Mouse (Mus musculus) layer of hippocampus, adult 11-12 months (tissue): Measurements from ENCODE around the gene Dusp11.
"Not testable (repeated sequence)": the region's sequence is repeated elsewhere in the genome, so short reads cannot be mapped to it uniquely, and the experiment has no call there.

Experiments used
- DNase-seq: peaks from one replicate; pipeline ENCODE4 v3.0.0; 2022; ENCODE audit warnings: low spot score

The Dusp11 gene

DNA sequence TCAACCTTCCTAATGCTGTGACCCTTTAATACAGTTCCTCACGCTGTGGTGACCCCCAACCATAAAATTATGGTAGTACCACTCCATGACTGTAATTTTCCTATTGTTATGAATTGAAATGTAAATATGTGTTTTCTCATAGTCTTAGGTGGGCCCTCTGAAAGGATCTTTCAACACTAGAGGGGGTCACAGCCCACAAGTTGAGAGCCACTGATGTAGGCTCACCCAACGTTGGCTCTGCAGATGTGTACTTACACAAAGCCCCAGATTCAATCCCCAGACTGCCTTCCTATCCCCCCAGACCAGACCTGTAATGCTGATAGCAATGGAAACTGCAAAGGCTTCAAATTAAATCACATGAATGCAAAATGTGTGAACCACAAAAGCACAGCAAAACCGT is 25.8 kb downstream of the Dusp11 start:
- DNase-seq = no peak

DNA sequence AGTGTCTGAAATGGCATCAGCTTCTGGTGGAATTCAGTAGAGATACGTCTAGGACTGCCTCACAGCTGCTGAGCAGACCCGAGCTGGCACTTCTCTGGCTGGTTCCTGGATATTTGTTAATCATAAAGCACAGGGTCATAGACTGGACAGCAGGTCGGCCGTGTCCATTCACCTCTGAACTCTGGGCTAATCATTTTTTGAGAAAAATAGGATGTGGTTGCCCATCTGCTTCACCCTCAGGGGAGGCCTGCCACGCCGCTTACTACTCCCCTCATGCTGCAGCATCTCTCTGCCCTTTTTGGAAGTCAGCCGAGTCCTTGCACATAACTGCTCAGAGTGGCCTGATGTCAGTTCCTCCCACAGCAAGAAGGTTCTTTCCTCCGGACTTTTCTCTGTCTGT is 27.4 kb downstream of the Dusp11 start:
- DNase-seq = no peak

DNA sequence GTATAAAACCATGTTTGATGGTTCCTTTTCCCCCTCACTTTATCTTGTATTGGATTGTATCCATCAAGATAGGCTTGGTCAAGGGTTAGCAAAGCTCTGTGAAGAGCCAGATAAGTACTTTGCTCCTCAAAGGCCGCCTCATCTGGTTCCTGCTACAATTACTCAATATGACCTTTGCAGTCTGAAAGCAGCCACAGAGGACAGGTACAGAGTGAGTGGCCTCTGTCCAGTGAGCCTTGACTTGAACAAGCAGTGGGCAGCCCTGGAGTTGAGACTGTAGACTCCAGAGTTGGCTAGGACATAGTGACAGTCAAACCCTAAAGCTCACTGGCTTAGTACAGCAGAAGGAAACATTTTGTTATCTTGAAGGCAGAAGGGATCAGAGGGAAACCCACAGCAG is 32.2 kb downstream of the Dusp11 start:
- DNase-seq = no peak

DNA sequence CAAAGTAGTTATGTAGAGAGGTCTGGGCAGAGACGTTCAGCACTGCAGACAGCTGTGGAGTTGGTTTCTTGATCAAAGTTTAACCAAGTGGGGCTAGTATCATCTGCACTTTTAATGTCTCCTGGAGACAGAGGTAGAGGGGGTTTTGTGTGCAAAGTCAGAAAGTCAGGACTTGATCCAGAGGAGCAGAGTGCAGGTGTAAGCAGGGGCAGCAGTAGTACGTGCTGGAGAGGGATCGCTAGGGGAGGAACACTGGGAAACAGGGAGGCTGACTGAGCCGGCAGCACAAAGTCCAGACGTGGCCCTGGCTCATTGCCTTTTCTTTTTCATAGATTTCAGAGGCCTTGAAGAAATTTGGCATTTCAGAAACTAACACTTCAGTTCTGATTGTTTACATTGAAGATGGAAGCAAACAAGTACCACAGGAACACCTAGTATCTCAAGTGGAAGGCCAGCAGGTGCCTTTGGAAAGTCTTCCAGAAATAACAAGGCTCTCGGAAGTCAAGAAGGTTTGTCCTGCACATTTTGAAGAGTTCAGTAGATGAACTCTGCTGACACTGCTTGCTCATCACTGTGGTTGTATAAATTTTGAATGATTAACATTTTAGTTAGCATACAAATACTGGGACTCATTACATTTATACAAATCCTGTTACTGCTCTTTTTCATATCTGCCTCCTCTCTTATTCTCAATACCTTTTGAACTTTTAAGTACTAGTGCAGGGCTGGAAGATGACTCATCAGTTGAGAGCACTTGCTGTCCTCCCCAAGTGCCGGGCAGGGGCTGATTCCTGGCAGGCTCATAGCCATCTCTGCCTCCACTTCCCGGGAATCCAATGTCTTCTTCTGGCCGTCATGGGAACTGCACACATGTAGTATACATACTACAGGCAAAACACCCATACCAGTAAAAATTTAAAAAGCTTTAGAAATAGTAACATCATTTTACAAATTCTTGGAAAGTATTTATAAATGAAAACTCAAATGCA is 33.7 kb downstream of the Dusp11 start:
- no peak for DNase-seq

DNA sequence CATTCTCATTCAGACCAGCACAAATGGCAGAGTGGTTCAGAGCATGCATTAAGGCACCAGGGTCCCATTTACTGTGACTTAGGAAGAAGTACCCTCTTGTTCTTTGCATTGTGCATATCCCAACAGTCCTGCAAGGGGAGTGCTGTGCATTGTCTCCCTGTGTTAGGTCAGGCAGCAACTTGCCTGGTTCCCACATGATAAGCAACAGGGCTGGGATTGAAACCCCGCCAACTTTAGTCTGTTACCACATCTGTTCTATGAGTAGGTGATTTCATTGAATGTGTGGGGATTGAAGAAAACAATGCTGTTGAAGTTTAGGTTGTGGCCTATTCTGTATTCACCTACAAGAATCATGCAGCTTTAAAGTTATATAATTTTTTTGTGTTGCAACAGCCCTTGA is 34.8 kb downstream of the Dusp11 start:
- DNase-seq = no peak

DNA sequence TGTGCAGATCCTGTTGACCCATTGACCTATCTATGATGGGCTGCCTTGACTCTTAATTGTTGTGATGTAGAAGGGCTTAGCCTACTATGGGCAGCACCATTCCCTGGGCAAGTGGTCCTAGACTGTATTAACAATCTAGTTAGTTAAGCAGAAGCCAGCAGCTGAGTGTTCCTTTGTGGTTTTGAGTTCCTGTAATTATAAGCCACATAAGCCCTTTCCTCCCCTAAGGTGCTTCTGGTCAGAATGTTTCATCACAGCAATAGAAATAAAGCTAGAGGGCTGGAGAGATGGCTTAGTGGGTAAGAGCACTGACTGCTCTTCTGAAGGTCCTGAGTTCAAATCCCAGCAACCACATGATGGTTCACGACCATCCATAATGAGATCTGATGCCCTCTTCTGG is 37.8 kb downstream of the Dusp11 start:
- no peak for DNase-seq

DNA sequence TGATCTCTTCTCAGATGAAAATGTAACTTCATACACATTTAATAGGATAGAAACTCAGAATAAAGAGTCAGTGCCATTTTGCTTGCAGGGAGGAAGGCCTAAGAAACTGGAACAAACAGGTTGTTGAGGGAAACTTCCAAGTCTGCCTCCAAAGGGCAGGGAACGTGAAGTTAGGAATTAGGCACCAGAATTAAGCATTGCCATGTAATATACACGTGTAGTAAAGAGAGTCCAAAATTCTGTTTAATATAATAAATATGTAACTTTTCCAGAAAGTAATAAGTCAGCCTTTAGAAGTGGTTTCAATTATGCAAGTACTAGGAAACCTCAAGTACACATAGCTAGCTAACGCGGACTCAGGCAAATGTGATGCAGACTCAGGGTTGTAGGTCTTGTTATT is 42.1 kb downstream of the Dusp11 start:
- DNase-seq = no peak

DNA sequence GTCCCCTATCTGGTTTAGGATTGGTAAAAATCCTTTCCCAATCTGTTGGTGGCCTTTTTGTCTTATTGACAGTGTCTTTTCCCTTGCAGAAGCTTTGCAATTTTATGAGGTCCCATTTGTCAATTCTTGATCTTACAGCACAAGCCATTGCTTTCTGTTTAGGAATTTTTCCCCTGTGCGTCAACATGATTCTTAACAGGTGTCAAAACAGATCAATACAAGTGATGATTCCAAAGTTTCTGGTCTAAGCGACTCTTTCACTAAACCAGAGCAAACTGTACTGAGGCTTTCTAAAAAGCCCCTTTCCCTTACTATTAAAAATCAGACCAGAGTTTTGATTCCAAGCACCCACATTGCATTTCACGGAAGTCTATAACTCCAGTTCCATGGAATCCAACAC is 43.1 kb downstream of the Dusp11 start:
- DNase-seq = not testable (repeated sequence)

DNA sequence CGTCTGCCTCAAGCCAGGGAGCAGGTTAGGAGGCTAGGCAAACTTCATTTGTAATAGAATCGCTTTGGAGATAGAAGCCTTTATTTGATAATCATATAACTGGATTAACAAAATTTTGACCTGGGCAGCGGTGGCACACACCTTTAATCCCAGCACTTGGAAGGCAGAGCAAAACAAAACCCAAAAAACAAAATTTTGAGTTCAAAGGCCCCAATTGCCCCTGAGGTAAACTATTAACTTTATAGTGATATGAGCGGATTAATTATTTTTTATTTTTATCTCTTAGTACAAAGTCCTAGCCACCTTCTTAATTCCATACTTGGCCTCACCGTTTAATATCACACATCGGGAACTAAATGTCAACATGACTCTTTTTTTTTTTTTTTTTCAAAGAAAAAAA is 44.9 kb downstream of the Dusp11 start:
- DNase-seq = no peak

DNA sequence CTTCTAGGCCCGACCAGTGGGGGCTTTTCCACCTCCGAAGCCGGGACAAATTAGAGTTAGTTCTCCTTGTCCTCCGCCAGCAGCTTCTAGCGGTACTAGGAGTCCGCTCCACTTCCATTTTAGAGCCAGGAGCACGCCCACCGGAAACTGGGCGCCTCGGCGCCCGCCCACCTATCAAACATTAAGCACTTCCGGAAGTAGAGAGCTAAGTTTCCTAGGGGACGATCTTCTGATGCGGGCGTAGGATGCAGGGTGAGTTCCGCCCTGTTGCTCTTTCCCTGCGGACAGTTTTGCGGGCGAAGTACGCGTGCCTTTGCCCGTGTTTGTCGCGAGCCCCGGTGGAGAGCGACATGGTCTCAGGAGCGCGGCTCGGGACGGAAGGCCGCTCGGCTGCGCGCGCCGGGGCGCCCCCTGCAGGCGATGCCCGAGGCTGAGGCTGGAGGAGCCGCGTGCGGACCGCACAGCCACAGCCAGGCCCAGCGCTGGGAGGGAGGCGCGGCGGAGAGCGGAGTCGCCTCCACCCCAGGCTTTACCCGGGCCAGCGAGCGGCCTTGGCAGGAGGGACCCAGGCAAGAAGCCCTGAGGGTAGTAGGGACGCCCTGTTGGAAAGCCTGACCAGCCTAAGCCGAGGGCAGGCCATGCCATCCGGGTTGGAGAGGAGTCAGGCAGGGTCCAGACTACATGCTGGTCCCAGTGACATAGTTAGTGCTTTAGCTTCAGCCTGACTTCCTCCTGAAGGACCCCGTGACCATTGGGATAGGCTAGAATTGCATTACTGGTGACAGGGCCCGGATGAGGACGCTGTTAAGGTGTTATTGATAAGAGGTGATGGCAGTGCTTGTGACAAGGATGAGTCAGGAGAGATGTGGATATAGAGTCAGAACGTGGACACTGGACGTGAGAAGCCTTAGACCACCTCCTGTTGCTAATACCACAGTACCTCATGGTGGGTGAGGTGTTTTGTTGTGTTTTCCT is 45.6 kb downstream of the Dusp11 start, which contains the start of gene Nat8f1:
TSS of gene Nat8f1 (minus strand) at position 149 of the 975 bp plus-strand sequence.
- peak; percentile 94 for DNase-seq

DNA sequence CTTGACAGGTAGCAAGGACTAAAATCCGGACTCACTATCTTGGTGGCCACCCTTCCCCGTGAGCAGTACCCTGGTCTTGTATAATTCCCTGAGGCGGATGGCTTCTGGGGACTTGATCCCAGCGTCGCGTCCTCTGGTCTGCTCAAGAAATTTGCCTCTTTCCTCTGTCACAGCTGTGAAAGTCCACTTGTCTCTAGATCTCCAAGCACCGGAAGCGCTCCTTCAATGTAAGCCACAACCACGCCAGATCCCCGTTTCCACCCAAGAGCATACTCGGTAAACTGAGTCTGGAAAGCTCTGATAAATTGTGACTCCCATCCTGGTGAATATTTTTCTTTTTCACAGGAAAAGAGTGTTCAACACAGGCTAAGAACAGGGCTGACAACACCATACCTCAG is 46.3 kb downstream of the Dusp11 start:
- DNase-seq = no peak

DNA sequence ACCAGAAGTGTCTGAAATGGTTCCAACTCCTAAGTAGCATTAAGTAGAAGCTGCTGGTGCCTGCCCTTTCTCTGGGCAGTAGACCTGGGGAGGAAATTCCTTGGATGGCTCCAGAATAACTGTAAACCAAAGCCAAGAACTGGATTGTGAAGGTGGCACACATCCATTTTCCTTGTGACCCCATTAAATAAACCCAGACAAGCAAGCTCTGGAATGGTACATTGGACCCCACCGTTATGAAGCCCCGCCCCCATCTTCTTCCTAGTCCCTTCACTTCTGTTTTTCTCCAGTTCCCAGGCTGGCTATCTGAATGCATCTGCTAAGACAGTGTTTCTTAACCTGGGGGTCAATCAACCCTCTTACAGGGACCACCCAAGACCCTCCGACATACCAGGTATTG is 49.9 kb downstream of the Dusp11 start, which contains the start of gene Tprkb:
TSS of gene Tprkb (plus strand) at position 279 of the 400 bp plus-strand sequence.
- no peak for DNase-seq

DNA sequence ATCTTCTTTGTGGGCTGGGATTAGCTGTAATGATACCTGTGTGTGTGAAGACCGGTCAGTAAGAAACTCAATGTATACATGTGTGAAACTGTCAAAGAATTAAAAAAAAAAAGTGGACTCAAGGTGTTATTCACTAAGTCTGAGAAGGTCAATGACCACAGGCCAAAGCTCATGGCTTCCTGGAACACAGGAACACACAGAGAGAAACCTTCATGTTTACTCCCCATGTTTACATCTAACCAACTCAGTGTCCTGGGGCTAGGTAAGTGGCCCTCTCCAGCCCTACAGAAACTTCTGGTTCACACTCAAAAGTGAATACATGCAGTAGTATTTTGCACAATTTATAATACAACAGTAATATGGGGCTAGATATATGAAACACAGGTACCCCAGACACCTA is 51.8 kb downstream of the Dusp11 start:
- DNase-seq = no peak

DNA sequence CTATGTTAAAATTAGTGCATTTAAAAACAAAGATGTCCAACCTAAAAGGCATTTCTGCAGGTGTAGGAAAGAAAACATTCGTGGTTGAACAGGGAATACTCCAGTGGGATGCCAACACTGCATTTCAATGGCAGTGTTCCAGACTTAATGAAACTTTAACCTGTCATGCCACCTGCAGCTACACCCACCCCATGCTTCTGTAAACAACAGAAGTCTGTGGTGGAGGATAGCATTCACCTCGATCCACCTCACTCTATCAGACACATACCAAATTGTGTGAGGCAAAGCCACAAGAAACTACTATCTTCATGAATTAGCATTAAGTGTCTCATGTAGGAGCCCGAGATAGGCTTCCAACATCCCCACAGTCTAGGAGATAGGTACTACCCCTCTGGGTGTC is 53.1 kb downstream of the Dusp11 start:
- no peak for DNase-seq

DNA sequence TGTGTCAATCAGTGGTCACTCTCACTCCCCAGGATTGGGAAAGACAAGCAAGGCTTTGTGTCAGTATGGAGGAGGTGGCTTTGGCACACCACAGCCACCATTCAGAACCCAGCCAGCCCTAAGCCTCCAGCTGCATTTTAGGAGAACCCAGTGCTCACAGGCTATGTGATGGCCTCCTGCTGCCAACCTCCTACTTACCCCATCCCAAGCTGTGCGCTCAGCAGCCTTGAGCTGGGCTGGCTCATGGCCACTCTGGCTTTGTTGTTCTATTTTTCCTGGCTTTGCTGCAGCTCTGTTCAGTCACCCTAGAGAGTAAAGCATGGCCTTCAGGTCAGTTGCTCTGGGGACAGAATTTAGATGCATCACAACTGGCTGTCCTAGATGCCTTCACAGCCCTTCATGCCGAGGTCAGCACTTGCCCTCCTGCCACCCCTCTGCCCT is 54.5 kb downstream of the Dusp11 start:
- DNase-seq = peak; percentile 81

DNA sequence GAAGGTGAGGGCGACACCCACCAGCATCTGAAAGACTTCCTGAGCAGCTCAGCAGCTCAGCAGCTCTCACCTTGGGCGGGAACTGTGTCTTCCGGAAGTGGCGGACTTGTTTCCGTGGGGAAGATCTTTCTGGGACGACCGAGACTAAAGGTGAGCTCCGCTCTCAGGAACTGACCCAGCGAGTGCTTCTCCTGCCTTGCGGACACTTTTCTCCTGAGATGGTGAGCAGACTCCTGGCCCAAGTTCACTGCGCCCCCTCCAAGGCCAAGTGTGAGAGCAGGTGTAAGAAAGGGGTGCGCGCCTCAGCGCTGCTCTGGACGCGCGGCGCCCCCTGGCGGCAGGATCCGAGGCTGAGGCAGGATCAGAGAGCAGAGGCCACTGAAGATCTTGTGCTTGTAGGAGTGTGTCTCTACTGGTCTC is 56.8 kb downstream of the Dusp11 start, which contains the start of gene Nat8f4:
TSS of gene Nat8f4 (minus strand) at position 243 of the 420 bp plus-strand sequence.
- DNase-seq = peak; percentile 87

DNA sequence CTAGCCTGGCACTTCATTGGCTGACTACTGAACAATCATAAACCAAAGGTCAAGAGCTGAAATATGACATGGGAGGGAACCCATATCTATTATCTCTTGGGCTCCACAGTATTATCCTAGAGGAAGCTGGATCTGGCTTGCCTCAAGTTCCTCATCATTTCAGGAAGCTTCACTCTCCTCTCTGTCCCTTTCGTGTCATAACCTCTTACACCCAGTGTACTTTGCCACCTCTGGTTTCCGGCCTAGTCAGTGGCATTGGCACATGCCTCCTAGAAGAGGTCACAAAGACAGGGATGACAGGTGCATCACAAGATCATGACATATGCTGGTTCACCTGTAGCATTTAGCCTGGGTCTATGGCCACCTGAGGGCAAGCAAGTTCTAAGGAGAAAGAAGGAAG is 59.2 kb downstream of the Dusp11 start:
- DNase-seq = no peak

DNA sequence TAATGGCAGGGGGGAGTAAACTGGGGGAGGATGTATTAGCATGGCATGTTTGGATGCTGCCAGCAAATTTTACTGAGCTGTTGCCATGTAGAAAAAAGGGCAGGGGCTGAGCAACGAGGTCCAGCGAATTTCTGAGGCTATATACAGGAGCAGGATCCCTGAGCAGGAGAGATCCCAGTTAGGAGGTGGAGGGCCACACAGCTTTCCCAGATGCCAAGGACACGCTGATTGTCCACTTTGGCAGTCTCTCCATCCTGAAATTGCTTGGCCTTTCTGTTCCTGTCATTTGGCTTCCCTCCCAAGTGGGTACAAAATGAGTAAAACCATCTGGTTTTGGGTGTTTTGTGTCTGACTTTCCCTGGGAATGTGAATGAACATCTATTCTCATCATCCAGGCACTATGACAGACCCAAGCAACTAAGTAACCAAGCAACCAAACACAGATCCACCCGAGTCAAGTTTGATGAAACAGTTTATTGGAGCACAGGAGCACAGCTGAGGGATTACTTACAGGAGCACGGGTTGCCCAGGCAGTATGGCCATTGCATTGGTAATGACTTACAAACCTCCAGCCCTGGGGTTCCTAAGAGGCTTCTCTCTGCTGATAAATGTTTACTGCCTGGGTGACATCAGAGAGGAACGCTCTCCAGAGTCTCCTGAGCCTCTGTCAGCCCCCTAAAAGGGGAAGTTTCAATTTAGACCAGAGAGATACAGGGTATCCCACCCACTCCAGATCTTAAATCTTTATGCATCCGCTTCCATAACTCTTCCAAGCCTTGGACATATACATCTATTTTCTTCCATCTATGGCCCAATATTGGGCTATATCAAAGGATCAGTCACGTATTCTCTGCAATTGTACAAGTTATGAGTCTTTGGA is 62.6 kb downstream of the Dusp11 start:
- not testable (repeated sequence) for DNase-seq

DNA sequence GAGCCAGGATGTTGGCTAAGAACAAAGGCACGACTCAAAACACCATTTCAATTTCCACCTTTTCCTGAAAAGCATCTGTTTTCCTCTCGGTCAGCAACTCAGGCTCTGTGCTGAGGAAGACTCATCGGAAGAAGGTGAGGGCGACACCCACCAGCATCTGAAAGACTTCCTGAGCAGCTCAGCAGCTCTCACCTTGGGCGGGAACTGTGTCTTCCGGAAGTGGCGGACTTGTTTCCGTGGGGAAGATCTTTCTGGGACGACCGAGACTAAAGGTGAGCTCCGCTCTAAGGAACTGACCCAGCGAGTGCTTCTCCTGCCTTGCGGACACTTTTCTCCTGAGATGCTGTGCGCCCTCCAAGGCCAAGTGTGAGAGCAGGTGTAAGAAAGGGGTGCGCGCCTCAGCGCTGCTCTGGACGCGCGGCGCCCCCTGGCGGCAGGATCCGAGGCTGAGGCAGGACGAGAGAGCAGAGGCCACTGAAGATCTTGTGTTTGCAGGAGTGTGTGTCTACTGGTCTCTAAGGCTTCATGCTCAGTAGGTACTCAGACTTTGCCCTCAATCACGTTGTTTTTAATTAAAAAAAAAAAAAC is 66.3 kb downstream of the Dusp11 start:
- DNase-seq = peak; percentile 20
